Mouse (Mus musculus) central nervous system, embryonic 18 days (tissue): ENCODE measurements around the gene Gm11985. TPM values are rescaled to one million over a fixed set of nuclear protein-coding genes. Genes with fewer than 3 reads are reported as not detected.

Source experiments
- polyA plus RNA-seq: library from polyadenylated mRNA; depleted of rRNA; stranded (reverse); fragments of >200 nt; gene quantifications from 2 replicates; pipeline ENCODE4 v1.2.3, GENCODE M21; 2012; rRNA removed

Gm11985 gene
- polyA plus RNA-seq = not detected in 2 replicates

DNA sequence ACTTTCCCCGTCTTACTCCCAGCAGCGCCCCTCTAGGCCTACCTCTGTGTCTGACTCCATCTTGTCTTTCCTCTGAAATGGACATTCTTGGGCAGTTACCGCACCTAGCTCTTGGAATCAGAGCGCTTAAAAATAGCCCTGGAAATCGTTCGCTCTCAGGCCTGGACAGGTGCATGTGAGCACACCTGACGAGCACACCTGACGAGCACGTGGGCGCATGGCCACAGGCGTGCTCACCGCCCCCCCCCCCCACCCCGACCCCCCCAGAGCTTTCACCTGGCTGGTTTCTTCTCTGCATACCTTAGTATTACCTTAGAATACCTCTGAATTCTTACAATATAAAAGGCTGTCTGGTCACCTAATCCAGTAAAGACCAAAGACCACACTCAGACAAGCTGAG, at the start of gene Gm11985:
Gene Gm11985, minus strand, starts transcription at position 101 of the 400 bp plus-strand sequence.

DNA sequence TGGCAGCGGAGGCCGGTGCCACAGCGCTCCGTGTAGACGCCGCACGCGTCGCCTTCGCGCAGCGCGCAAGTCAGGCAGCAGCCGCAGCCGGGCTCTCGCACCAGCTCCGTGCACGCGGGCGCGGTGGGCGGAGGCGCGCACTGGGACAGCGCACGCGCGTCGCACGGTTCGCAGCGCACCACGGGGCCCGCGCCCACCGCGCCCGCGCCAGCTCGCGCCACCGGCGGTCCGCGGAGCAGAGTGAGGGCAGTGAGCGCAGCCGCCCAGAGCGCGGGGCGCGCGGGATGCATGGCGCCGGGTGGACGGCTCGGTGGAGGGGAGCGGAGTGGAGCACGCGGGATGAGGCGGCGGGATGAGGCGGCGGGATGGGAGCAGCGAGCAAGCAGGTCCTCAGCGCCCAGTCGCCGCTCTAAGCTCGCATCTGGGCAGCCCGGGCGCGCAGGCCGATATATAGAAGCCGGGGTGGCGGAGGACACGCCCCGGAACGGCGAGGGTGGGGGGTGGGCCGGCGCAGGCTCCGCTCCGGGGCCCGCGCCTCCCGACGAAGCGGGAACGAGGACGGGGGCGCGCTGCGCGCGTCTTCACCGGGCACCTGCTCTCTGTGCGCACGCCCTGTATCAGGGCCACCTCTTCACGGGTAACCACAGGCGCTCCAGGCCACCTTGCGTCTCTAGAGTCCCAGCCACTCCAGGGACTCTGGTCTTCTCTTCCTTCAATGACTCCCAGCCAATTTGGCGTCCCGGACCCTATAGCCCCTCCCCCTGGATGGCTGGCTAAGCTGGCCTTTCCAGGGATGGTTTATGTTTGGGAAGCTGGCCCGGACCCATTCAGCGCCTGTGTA, 25.4 kb upstream of the Gm11985 start, which contains the start of gene Igfbp3:
Gene Igfbp3, minus strand, starts transcription at position 423 of the 841 bp plus-strand sequence.

DNA sequence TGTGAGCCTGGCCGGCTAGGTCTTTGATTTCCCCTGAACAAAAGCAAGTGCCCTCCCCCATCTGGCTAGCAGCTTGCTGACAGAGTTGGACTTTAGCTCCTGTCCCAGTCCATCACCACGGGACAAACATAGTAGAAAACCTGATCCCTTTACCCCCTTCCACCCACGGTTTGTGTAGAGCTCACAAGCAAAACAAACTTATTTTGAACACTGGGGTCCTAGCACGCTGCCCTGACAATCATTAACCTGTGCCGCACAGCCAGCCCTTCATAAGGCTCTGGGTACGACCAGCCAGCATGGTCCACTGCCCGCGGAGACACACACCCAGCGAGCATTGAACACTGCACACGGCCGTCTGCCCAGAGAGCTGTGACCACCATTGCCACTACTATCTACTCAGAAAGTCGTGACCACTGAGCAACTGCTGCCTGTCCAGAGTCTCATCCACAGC, 9.1 kb upstream of the Gm11985 start, which contains the start of gene Igfbp1:
Gene Igfbp1, plus strand, starts transcription at position 292 of the 451 bp plus-strand sequence.

Other genes starting within 250 kb of the Gm11985 start
- gene Adcy1, start 125.1 kb downstream of the Gm11985 start, polyA plus RNA-seq = 55.1 and 56.5 TPM in 2 replicates
- 0.20 and 0.21 TPM in 2 replicates for gene Igfbp1, start 9.2 kb upstream of the Gm11985 start, polyA plus RNA-seq
- gene Igfbp3, start 25.4 kb upstream of the Gm11985 start, polyA plus RNA-seq = 45.3 and 54.4 TPM in 2 replicates